Mouse (Mus musculus): ENCODE results near the gene P4ha3.

P4ha3 gene

DNA sequence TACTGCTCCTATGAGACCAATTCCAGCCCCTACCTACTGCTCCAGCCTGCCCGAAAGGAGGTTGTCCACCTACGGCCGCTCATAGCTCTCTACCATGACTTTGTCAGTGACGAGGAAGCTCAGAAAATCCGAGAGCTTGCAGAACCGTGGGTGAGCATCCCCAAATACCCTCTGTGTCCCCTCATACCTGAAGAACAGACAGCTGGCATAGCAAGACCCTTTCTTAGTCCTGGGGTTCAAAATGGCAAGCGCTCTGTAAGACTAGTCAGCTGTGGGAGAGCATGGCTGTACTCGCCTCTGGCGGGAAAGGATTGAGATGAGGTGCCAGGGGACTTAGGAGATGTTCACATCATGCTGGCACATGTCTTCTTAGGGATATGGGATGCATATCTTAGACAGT lies 20.6 kb downstream of the P4ha3 start:
- in situ Hi-C loops (cut with MboI, MseI), result no loop called here

DNA sequence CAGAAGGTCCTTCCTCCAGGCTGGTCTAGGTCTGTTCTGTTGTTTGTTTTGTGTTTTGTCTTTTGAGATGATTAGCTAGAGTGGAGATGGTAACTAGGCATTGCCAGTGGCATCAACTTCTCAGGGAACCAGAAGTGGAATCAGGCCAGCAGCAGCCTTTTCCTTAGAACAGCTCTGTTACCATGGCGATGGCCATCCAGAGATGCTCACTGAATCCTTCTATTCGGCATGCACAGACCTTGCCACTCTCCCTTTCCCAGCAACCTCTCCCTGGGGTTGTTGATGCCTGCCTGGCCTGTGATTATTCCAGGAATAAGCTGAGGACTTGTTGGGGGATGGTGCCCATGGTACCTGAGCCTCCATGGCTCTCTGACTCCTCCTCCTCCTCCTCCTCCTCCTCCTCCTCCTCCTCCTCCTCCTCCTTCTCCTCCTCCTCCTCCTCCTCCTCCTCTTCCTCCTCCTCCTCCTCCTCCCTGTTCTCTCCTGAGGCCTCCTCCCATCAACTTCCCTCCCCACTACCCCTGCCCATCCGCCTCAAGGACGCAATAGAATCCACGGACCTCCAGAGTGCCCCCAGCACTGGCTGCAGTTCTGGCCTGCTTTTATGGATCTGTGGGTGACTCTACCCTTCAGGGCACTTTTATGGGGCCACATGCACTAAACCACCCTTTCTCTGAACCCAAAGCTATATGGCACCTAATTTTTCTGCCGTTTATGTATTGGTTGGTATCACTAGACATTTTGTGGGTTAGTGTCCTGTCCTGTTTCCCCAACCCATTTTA lies 22.7 kb downstream of the P4ha3 start:
- in situ Hi-C loops (cut with MboI, MseI), result no loop called here

DNA sequence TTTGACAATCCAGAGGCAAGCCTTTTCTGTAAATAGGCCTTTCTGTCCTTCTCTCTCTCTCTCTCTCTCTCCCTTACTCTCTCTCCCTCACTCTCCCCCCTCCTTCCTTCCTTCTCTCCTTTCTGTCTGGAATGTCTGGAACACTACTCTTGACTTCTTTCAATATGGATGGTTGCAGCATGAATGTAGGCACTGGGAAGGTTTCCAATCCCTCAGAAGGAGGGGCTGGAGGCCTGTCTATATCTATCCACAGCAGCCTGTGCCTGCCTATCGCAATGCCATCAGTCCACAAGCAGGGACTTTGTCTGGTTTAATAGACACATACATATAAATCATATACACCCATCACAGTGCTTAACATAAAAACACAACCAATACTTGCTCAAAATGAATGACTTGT lies 23.9 kb downstream of the P4ha3 start:
- in situ Hi-C loops (cut with MboI, MseI), result no loop called here

DNA sequence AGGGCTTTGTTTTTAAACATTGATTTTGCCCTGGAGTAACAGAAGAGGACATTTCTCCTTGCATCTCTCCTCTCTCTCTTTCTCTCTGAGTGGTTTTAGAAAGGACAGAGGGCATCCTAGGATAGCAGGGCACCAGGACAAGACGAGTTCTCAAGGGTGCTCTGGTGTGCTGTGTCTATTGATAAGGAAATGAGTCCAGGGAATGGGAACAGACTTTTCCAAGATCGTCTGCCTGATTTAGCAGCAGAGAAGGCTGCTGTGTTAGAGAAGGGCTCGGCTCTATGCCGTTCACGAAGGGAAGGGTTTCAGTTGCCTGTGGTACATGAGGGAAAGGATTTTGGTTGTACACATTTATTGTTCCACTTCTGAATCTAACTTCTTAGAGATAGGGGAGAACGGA lies 24.4 kb downstream of the P4ha3 start:
- in situ Hi-C loops (cut with MboI, MseI), result no loop called here

DNA sequence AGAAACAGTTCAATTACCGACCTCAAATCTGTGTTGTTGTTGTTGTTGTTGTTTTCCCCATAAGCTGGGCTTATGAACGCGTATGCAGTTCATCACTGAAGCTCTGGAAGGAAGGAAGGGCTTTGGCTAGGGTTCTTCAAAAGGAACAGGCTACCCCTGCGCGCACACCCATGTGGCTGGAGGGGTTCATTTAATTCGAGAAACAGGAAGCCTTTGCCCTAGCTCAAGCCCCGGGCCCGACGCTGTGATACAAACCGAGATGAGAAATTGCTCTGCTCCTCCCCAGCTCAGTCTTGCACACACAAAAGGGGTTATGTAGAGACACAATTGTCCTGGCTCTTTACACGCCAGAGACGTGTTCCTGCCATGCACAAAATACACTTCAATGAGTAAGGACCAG lies 25.0 kb downstream of the P4ha3 start:
- in situ Hi-C loops (cut with MboI, MseI), result no loop called here

DNA sequence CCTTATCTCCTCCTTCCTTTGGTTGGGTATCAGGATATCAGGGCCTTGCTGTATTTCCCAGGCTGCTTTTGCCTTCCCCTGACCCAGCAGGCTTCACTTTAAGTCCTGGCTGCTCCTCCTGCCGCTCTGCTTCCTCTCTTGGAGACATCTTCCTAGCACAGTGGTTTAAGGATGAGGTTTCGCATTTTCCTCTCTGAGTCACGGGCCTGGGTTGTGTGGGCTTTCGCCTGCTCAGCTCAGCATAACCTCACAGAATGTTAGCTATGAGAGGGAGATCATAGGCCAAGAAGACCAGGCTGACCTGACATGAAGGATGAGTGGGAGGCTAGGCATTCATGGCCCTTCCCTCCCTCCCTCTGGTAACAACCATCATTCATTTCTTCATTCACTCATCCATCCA lies 27.4 kb downstream of the P4ha3 start:
- in situ Hi-C loops (cut with MboI, MseI), result no loop called here

DNA sequence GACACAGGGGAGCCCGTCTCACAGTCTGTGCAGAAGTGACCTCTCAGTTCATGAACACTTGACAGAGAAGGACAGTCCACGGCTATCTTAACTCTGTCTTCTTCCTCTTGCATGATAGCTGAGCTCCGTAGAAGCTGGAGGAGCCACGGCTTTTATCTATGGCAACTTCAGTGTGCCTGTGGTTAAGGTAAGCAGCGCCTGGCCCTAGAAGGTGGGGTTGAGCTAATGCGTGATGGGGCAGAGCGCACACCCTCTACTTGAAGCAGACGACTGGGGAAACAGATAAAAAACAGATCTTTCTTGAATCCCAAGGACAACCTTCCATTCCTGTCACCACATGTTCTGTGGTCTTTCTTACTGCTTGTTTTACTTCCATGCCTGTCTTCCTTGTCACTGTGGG lies 31.6 kb downstream of the P4ha3 start:
- in situ Hi-C loops (cut with MboI, MseI), result no loop called here

DNA sequence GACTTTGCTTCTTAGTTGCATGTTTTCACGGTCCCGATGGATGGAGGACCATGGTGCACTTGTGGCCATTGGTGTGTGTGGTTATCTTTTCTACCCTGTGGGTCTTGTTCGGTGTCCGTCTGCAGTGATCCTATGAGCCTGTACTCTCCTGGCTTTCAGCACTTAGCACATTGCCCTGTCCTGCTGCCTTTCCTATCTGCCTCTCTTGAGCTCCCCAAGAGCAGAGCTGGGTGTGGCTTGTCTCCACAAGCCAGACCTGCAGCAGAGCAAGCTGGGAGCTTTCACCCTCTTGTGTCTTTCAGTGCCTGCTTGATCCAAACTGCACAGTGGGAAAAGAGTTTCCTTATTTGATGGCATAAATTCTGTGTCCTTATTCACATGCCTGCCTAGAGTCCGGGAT lies 32.2 kb downstream of the P4ha3 start:
- in situ Hi-C loops (cut with MboI, MseI), result no loop called here

DNA sequence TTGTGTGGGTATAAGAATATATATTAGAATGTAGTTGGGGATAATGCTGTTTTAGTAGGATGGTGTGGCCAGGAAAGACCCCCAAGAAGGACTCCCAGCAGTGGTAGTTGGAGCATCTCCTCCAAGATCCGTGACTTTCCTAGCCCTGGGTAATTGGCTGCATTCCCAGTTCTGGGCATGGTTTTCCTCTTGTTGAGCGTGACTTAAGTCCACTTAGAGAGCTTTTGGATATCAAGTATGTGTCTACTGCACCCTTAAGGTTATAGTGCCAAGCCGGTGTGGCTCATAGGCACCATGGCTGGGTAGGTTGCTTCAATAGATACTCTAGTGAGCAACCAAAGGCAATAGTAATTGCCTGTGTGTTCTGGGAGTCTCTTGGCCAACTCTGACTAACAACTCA lies 38.4 kb downstream of the P4ha3 start:
- in situ Hi-C loops (cut with MboI, MseI), result no loop called here

DNA sequence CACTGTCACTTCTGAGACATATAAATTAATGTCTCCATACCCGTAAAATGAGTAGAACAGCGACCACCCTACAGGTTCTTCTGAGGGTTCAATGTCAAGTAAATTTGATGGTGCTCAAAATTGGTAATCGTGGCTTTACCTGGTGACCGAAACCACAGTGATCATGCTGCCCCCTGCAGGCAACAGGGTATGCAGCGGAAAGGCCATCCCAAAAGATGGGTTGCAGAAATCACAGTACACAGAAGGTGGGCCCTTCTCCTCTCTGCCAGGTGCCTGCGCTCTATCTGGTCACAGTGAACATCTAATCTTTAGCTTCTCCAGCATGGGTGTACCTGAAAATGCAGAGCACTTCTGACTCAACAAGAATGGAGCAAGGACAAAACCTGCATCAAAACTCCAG lies 40.2 kb downstream of the P4ha3 start:
- in situ Hi-C loops (cut with MboI, MseI), result no loop called here

DNA sequence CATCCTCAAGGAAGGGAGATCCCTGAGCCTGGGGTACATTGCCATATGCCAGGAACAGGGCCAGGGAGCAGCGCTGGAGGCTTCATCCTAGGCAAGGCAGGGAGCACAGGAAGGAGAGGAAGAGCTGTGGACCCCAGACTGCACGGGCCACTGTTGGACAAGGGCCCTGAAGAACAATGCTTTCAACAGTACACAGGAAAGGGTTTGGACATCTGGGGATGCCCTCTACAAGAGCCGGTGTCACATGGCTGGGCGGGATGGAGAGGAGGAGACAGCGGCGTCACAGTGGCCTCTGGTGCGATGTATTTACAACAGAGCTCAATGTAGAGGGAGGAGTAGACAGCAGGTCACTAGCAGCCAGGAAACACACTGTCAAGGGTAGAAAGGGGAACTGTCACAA lies 42.2 kb downstream of the P4ha3 start:
- in situ Hi-C loops (cut with MboI, MseI), result no loop called here

DNA sequence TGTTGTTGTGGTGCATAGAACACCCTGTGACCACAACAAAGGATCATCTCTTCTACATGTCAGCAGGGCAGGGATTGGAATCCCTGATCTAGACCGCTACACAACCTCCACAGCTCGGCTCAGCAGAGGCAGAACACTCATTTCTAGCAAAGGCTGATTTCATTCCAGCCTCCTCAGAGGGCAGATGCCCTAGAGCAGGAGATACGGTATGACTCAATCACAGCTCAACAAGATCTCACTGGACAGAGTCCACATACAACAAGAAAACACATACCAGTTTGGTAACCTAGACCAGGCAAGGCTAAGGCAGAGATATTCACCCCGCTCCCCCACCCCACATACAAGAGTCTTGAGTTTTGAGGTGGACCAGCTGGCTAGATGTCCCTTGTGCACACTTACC lies 43.3 kb downstream of the P4ha3 start:
- in situ Hi-C loops (cut with MboI, MseI), result no loop called here

DNA sequence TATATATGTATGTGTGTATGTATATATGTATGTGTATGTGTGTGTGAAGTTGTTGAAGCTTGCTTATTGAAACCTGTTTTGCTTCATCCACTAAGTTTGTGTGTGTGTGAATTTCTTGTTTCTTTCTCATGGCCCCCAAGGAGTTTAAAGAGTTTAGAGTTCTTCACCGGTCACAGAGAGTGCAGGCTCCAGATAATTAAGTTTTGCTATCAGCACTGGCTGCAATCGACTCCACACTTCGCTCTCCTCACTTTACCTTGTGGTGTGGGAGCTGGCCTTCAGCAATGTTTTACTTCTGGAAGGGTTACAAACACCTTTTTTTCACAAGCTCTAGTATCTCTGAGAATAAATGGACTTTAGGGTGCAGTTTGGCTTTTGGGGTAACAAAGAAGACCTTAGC lies 45.9 kb downstream of the P4ha3 start:
- in situ Hi-C loops (cut with MboI, MseI), result no loop called here

DNA sequence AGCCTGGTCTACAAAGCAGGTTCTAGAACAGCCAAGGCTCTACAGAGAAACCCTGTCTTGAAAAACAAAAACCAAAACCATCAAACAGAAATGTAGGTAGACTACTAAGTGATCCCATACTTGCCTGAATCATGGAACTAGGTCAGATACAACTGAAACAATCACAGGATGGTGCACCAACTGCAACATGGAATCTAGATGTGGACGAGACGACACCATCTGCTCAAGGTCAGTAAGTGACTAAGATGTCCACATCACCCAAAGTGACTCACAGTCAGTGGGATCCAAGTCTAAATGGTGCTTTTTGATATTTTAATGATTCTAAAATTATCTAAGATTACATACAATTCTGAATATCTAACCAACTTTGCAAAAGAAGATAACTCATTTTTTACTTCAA lies 50.6 kb downstream of the P4ha3 start:
- in situ Hi-C loops (cut with MboI, MseI), result no loop called here

DNA sequence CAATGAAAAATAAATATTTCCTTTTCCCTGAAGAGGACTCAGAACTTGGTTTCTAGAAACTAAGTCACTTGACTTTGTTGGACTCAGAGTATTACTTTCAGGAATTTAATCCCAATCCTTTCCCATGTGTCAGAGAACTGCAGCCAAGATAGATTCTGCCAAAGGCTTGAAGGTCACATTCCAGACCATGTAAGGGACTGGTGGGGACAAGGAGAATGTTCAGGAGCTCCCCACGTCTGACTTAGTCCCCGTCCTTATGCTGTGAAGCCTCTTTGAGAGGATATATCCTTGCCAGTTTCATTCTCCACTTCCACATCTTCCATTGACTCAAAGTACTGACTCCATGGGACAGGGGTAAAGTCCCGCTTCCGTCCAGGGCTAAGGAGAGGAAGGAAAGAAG lies 69.7 kb downstream of the P4ha3 start:
- in situ Hi-C loops (cut with MboI, MseI), result no loop called here

DNA sequence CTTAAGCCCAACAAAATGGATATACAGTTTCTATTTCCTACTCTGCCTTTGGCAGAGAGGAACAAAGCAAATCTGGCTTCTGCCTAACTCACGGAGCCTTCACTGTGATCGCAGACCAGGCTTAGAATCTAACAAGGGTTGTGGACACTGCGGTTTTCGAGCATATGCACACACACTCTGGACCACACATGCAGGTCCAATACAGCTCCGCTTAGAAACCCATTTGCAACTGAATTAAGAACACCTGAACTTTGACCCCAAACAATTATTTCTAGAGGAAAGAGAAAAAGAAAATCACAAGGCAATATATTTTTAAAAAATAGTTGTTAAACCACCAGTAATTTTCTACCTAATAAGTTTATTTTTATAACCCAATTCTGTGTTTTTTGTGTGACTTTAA lies 71.0 kb downstream of the P4ha3 start:
- in situ Hi-C loops (cut with MboI, MseI), result no loop called here

DNA sequence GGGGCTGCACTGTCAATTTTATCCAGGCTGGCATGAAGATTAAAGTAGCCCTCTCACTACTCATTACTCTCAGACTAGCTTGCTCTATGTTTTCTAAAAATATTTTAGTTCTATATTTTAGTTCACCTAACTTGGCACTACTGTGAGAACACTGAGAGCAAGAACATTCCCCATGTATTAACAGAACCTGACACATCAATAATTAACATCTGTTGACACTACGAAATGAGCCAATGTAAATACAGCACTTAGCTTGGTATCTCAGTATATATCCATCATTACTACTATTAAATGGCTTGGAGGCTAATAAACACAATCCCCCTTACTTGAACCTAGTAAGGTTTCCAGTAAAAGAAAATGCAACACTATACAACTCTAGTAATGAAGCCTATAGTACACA lies 71.4 kb downstream of the P4ha3 start:
- in situ Hi-C loops (cut with MboI, MseI), result no loop called here

DNA sequence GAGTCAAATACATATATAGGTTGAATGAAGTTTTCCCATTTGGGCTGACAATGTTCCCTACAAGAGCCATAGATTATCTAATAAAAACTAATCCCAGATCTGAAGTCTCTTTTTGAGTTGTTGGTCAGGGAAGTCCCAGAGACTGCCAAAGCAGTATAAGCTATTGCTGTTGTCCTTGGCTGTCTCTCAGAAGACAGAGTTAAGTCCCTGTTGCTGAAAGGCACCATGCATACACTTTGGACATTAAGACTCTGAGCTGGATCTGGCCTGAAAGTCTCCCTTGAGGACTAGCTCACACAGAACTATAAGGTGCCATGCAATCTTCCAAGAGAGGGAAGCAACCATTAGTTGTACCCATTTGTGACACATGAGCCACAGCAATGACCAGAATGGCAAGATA lies 72.5 kb downstream of the P4ha3 start:
- in situ Hi-C loops (cut with MboI, MseI), result no loop called here

DNA sequence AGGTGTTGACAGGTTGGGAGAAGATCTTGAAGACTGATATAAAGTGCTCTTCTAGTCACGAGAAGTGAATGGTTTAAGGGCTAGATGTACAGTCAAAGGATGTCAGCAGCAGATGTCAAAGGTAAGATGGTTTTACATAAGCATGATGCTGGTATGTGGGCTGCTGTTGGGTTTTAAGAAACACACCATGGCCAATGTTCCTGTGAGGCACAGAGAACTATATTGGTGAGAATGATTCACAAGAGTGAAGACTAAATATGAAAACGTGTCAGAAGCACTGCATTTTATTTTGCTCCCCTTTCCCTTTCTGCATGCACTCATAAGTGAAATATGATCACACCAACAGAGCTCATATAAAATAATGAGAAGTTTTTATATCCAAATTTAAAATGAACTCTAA lies 77.8 kb downstream of the P4ha3 start:
- in situ Hi-C loops (cut with MboI, MseI), result no loop called here

DNA sequence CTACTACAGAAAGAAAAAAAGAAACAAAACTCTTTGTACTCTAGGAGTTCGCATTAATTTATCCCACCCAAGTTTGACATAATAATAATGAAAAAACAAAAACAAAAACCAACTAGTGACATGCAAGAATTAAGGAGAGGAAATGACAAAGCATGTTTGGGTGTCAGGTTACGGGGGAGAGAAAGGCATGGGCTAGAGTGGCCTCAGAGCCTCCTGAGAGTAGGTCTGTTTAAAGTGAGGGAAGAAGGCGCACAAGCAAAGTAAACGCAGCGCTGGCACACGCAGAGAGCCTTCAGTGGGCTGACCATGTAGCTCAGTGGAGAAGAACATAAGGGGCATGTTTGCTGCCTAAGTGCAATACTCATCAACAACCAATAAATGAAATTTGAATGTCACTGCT lies 79.6 kb downstream of the P4ha3 start:
- in situ Hi-C loops (cut with MboI, MseI), result no loop called here

Measured in T-helper 1 cell (primary cell).